Mouse (Mus musculus) forebrain, embryonic 12.5 days (tissue): ENCODE measurements at regions not wholly inside any gene's neighbourhood (a gene's known extent, or its start where the extent isn't known, plus 50 kb on each side); places are given as distances from the start of the nearest gene placed in this dataset.

ENCODE experiments used
- ATAC-seq: fragments of 200-750 bp; cut with Nextera tagmentation; 2 replicates; pipeline ENCODE4 v1.8.0; 2017; ENCODE audit warnings: moderate TSS enrichment; ENCODE audit not compliant: low FRiP score
- H3K27ac ChIP-seq: fragments of 300-500 bp; sonication (generic); 2 replicates; pipeline ENCODE4 v1.5.1; 2016; ENCODE audit warnings: mild to moderate bottlenecking
- H3K27me3 ChIP-seq: fragments of 300-500 bp; sonication (generic); 2 replicates; pipeline ENCODE4 v1.6.1; 2016; ENCODE audit warnings: mild to moderate bottlenecking
- H3K36me3 ChIP-seq: fragments of 300-500 bp; sonication (generic); replicated peaks from 2 replicates; pipeline ENCODE4 v1.6.1; 2016; ENCODE audit warnings: mild to moderate bottlenecking
- H3K4me1 ChIP-seq: fragments of 300-500 bp; sonication (generic); 2 replicates; pipeline ENCODE4 v1.6.1; 2016
- H3K4me2 ChIP-seq: fragments of 300-500 bp; sonication (generic); 2 replicates; pipeline ENCODE4 v1.6.1; 2016; ENCODE audit warnings: mild to moderate bottlenecking, moderate library complexity
- H3K4me3 ChIP-seq: fragments of 300-500 bp; sonication (generic); replicated peaks from 2 replicates; pipeline ENCODE4 v1.5.1; 2016; ENCODE audit warnings: mild to moderate bottlenecking
- H3K9ac ChIP-seq: fragments of 300-500 bp; sonication (generic); 2 replicates; pipeline ENCODE4 v1.6.1; 2016; ENCODE audit warnings: mild to moderate bottlenecking
- H3K9me3 ChIP-seq: fragments of 300-500 bp; sonication (generic); 2 replicates; pipeline ENCODE4 v1.6.1; 2016
- WGBS: fragments of 180-500 bp; shearing (Covaris S2); methylation state at CpG from one replicate; pipeline ENCODE4 v1.1.7; 2016; 5-methylcytosine and 5-hydroxymethylcytosine counted together

DNA sequence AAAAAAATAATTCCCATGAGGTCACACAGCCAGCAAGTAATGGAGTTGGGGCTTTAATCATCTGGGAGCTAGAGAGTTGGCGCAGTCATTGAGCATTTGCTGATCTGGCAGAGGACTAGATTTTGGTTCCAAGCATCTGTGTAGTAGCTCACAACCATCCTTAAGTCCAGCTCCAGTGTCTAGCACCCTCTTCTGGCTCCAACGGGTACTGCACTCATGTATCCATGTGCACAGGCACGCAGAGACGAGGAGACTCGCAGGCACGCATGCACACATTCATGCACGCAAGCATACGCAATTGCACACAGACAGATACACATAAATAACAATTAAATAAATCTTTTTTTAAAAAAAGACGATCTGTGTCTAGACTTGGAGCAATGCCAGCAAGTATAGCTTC, 455.5 kb upstream of the Tbx3 start:
- no peak for ATAC-seq
- Histone ChIP-seq H3K4me3 (no peak overlapping the region), H3K9me3 (no peaks in the 10 kb centered on the region), H3K4me2 (no peak overlapping the region), H3K4me1 (no peaks in the 10 kb centered on the region; the same call in 1 of the 2 replicates), H3K27me3 (no peaks in the 10 kb centered on the region), H3K36me3 (no peaks in the 10 kb centered on the region), H3K9ac (no peak overlapping the region), H3K27ac (no peak overlapping the region)
- 93% methylated on average over 9 of the region's 9 CpGs for WGBS

DNA sequence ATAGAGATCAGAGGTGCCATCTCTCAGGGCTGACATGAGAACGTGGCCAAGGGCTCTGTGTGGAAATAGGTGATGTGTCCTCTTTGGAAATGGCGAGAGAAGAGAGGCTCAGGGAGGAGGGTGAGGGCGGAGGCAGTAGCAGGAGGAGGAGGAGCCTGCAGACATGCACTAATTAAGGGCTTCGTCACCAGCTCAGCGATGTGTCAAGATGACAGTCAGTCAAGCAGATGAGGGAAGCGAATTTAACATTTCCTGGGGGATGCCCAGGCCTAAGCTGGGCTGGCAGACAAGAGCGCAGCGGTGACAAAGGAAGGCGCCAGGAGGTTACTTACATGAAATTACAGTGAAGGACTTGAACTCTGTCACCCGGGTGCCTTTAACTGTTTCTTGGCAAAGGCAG, 455.1 kb upstream of the Tbx3 start:
- H3K27ac ChIP-seq: no peak overlapping the region
- H3K9me3 ChIP-seq: no peaks in the 10 kb centered on the region
- no peak overlapping the region for H3K9ac ChIP-seq
- no peak overlapping the region for H3K4me3 ChIP-seq
- no peaks in the 10 kb centered on the region for H3K27me3 ChIP-seq
- no peak overlapping the region for H3K4me2 ChIP-seq
- H3K36me3 ChIP-seq: no peaks in the 10 kb centered on the region
- no peaks in the 10 kb centered on the region; the same call in 1 of the 2 replicates for H3K4me1 ChIP-seq
- 76% methylated on average over 10 of the region's 10 CpGs for WGBS
- no peak for ATAC-seq

DNA sequence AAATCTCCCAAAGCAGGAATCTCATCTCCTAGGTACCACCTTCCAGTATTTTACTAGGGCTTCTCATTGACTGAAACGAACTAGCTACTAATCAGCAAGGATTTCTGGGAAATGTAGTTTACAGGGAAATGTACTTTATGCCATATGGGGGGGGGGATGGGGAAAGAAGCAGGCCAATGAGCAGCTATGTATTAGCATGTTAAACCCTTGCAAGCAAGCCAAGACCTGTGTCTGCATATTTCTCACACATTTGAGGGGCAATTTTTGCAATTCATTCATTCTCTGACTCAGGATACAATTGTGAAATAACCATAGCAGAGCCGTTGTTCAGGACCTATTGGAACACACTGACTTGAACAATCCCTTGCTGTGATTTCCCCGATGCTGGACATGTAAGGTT, 454.3 kb upstream of the Tbx3 start:
- 79% methylated on average over 3 of the region's 3 CpGs for WGBS
- H3K4me2 ChIP-seq: no peak overlapping the region
- no peaks in the 10 kb centered on the region for H3K36me3 ChIP-seq
- no peaks in the 10 kb centered on the region for H3K27me3 ChIP-seq
- H3K9ac ChIP-seq: no peak overlapping the region
- H3K4me3 ChIP-seq: no peak overlapping the region
- no peak overlapping the region for H3K27ac ChIP-seq
- H3K4me1 ChIP-seq: no peaks in the 10 kb centered on the region; the same call in 1 of the 2 replicates
- no peak for ATAC-seq
- no peaks in the 10 kb centered on the region for H3K9me3 ChIP-seq

DNA sequence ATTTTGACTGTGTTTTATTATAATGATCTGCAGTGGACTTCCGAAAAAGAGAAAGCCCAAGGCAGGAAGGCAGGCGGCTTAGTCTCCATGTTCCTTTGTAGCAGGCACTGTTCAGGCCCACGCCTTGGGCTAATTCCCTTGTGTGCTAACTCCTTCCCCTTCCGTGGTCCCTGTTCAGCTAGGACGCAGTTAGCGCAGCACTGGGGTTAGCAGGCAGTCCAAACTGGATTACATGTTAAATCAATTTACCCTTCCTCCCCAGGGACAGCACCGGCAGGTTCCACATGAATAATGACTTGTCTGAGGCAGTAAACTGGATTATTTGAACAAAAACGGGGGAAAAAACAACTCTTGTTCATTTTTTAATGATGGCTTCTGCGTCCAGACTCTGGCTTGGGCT, 453.4 kb upstream of the Tbx3 start:
- Histone ChIP-seq H3K27me3 (no peaks in the 10 kb centered on the region), H3K4me2 (no peak overlapping the region), H3K27ac (no peak overlapping the region), H3K4me3 (no peak overlapping the region), H3K36me3 (no peaks in the 10 kb centered on the region), H3K4me1 (no peaks in the 10 kb centered on the region; the same call in 1 of the 2 replicates), H3K9ac (no peak overlapping the region), H3K9me3 (no peaks in the 10 kb centered on the region)
- ATAC-seq: no peak
- WGBS: 82% methylated on average over 9 of the region's 9 CpGs

DNA sequence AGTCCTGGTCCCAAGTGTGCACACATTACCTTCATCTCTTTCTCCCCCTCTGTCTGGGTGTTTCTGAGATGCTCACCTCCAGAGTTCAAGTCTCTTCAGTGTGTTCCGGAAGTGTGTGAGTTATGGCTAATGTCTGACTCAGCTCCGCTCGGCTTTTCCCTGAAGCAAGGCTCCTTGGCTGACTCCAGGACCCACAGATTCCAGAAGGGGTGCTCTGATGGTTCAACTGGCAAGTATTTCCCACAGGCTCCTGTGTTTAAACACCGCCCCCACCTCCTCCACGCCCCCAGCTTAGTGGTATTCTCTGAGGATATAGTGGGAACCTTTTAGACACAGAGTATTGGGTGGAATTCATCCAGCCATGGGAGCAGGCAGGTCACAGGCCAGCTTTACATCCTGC, 441.8 kb upstream of the Tbx3 start:
- no peak overlapping the region for H3K27ac ChIP-seq
- ATAC-seq: no peak
- no peak overlapping the region for H3K4me2 ChIP-seq
- H3K9ac ChIP-seq: no peak overlapping the region
- 89% methylated on average over 5 of the region's 5 CpGs for WGBS
- H3K4me1 ChIP-seq: no peaks in the 10 kb centered on the region
- H3K9me3 ChIP-seq: no peaks in the 10 kb centered on the region
- H3K36me3 ChIP-seq: no peaks in the 10 kb centered on the region
- no peaks in the 10 kb centered on the region for H3K27me3 ChIP-seq
- H3K4me3 ChIP-seq: no peak overlapping the region

DNA sequence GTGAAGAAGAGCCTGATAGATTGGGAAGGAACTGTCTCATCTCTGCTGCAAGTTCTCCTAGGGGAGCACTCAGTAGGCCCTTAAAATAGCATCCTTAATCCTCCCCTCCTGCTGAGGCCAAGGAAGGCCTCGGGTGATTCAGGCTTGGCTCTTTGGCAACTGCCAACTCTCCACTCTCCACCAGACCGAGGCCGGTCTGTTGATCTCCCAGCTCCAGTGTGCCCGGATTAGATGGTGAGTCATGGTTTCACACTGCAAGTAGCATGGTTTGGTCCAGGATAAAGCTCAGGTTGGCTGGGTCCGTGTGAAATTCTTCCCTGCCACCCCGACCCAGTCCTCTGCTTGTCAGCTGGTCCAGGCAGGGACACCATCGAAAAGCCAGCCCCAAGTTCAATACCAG, 437.5 kb upstream of the Tbx3 start:
- Histone ChIP-seq H3K36me3 (no peaks in the 10 kb centered on the region), H3K9ac (no peak overlapping the region), H3K27me3 (no peaks in the 10 kb centered on the region), H3K4me2 (no peak overlapping the region), H3K4me3 (no peak overlapping the region), H3K4me1 (no peaks in the 10 kb centered on the region), H3K27ac (no peak overlapping the region), H3K9me3 (no peaks in the 10 kb centered on the region)
- ATAC-seq: no peak
- 78% methylated on average over 7 of the region's 7 CpGs for WGBS

DNA sequence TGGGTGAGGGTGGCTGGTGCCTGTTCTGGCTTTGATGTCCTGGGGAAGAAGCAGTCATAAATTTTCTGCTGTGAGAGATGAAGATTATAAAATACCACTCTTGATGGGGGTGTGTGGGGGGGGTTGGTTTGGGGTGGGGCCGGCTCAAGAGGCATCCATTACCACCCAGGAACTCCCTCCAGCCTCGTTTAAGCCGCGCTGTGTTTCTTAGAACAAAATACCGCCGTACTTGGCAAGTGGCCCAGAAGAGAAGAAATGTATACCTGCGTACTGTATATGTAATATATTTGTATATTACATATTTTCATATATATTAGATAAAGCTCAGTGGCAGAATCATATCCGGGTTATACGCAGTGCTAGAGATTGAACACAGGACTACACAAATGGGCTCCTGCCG, 434.6 kb upstream of the Tbx3 start:
- ATAC-seq: no peak
- Histone ChIP-seq H3K4me3 (no peak overlapping the region), H3K9ac (no peak overlapping the region), H3K27ac (no peak overlapping the region), H3K4me2 (no peak overlapping the region), H3K27me3 (no peaks in the 10 kb centered on the region), H3K9me3 (no peaks in the 10 kb centered on the region), H3K4me1 (no peaks in the 10 kb centered on the region), H3K36me3 (no peaks in the 10 kb centered on the region)
- 88% methylated on average over 10 of the region's 10 CpGs for WGBS

DNA sequence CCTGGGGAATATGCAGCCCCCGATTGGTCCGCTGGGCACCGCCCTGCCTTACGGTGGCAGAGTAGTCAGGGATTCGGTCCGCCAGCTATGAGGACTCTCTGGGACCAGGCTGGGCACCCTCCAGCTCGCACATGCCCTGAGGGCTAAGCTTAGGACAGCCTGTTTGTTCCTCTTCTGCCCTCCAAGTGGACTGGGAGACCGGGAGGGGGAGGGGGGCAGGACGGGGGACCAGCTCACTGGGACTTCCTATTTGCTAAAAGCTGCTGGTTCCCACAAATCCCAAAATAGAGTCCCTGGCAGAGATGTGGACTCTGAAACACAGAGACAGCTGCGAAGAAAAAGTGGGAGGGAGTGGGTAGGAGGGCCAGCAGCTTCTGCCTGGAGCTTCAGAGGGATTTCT, 423.6 kb upstream of the Tbx3 start:
- Histone ChIP-seq H3K36me3 (no peaks in the 10 kb centered on the region), H3K4me2 (no peak overlapping the region), H3K27ac (no peak overlapping the region), H3K4me1 (peaks cover 7% of the 10 kb centered on the region; the same call in 1 of the 2 replicates), H3K9ac (no peak overlapping the region), H3K4me3 (no peak overlapping the region), H3K27me3 (no peaks in the 10 kb centered on the region), H3K9me3 (no peaks in the 10 kb centered on the region)
- 64% methylated on average over 10 of the region's 10 CpGs for WGBS
- no peak for ATAC-seq

DNA sequence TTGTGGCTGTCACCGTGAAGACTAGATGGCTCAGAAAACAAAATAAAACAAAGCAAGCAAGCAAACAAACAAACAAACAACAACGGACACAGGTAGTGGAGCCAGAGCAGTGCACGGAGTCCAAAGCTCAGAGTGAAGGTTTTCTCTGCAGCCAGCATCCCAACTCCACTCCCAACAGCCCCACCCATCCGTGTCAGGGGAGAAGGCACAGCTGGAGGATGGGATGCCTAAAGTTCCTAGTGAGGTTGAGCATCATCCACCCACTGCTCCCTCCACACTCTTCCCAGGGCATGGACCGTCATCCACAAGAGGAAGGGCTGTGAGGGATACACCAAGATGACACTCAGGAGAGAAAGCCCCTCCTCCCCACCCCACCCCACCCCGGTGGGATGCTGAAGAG, 421.8 kb upstream of the Tbx3 start:
- Histone ChIP-seq H3K9me3 (no peaks in the 10 kb centered on the region), H3K27ac (no peak overlapping the region), H3K4me1 (peaks cover 7% of the 10 kb centered on the region; the same call in 1 of the 2 replicates), H3K27me3 (no peaks in the 10 kb centered on the region), H3K36me3 (no peaks in the 10 kb centered on the region), H3K4me3 (no peak overlapping the region), H3K9ac (no peak overlapping the region), H3K4me2 (no peak overlapping the region)
- ATAC-seq: no peak
- 86% methylated on average over 6 of the region's 6 CpGs for WGBS

DNA sequence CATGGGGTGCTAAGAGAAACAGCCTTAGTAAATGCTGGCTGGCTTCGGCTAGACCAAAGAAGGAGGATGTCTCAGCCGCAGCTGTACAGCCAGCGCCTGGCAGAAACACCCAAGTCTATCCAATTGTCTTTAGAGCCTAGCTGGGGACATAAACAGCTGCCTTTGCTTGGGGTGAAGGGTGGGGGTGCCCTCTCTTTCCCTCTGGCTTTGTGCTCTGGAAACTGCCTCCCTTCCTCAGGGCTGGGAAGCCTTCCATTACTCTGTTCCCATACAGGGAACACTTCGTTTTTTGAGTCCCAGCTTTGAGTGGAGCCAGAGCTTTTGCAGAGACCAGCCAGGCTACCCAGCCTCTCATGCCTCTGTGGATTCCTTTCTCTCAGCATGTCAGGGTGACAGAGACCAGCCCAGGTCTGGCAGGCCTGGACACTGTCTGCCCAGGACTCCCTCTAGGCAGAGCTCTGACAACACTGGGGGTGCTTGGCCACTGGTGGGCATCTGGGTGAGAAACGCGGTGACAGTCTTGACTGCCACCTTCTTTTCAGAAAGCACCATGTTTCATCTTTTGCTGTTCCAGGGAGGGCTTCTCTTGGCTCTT, 421.2 kb upstream of the Tbx3 start:
- no peak for ATAC-seq
- Histone ChIP-seq H3K27ac (no peak overlapping the region), H3K27me3 (no peaks in the 10 kb centered on the region), H3K4me3 (no peak overlapping the region), H3K36me3 (no peaks in the 10 kb centered on the region), H3K9ac (no peak overlapping the region), H3K4me1 (peaks cover 7% of the 10 kb centered on the region; the same call in 1 of the 2 replicates), H3K9me3 (no peaks in the 10 kb centered on the region), H3K4me2 (no peak overlapping the region)
- WGBS: 83% methylated on average over 6 of the region's 6 CpGs

DNA sequence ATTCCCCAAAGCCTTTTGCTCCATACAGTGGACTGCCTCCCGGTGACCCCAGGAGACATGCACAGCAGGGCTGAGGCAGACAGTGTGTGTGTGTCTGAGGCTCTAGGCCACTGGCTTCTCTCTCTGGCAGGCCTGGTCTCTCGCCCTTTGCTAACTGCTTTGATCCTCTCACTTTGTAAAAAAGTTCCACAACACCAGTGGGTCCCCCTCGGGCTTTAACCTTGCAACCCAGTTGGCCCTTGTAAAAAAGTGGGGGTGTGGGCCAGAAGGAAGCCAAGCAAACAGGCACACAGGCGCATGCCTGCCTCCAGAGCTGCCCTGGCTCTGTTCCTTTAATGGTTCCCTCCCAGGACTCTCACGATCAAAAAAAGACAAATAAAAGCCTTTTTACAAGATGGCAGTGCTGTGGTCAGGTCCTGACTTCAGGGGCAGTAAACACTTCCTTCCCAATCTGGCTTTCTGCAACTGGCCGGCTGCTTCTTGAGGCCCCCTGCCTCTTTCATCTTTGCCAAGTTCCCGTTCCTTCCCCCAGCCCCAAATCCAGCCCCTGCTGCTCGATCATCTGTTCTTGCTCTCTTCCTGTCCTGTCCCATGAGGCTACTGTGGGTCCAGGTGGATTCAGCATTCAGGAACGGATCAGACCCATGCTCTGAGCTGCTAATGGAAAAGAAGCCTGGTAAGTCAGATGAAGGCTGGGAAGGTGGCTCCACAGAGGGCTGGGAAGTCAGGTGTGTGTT, 419.0 kb upstream of the Tbx3 start:
- H3K27ac ChIP-seq: no peak overlapping the region
- no peak overlapping the region for H3K4me3 ChIP-seq
- H3K4me2 ChIP-seq: no peak overlapping the region
- H3K36me3 ChIP-seq: no peaks in the 10 kb centered on the region
- peaks cover 7% of the 10 kb centered on the region; the same call in 1 of the 2 replicates for H3K4me1 ChIP-seq
- H3K27me3 ChIP-seq: no peaks in the 10 kb centered on the region
- ATAC-seq: no peak
- 49% methylated on average over 9 of the region's 9 CpGs for WGBS
- H3K9me3 ChIP-seq: no peaks in the 10 kb centered on the region
- no peak overlapping the region for H3K9ac ChIP-seq

DNA sequence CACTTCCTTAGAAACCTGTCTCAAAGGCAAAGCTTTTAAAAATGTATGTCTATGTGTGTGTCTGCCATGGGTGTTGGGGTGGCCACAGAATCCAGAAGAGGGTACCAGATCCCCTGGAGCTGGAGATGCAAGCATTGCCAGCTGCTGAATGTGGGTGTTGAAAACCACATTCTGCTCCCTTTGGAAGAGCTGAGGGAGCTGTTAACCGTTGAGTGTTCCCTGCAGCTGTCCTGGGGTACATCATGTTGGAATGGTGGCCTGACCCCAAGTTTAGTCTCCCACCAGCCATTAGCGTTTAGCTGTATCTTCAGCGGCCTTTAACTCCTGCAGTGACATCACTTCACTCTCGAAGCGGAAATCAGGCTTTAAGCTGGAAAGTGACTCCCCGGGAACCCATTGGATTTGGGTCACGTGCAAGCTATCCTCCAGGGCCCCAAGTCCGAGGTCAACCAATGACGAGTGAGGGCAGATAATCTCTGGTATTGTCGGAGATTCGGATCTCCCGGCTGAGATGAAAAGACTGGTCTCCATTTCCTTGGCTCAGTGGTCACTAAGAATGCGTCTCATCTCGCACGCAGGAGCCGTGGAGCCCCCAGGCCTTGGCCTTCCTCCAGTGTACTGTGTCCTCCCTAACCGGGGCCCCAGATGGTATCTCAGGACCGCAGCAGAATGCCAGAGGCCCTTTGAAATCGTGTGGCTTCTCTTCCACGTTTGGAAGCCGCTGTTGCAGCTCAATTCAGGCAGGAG, 412.9 kb upstream of the Tbx3 start:
- H3K9ac ChIP-seq: no peak overlapping the region
- H3K36me3 ChIP-seq: no peaks in the 10 kb centered on the region
- WGBS: 44% methylated on average over 21 of the region's 21 CpGs
- H3K4me2 ChIP-seq: no peak overlapping the region
- H3K4me1 ChIP-seq: peaks cover 9% of the 10 kb centered on the region
- no peak overlapping the region for H3K27ac ChIP-seq
- ATAC-seq: no peak
- H3K9me3 ChIP-seq: no peaks in the 10 kb centered on the region
- H3K4me3 ChIP-seq: no peak overlapping the region
- peaks cover 4% of the 10 kb centered on the region; the same call in 1 of the 2 replicates for H3K27me3 ChIP-seq
